Mouse (Mus musculus) myocyte (in vitro differentiated cells): Measurements from ENCODE around the gene Cdc25b.

ENCODE experiments used
- CEBPB ChIP-seq: IDR thresholded peaks from 2 replicates; pipeline ENCODE4 v1.6.1; 2011; ENCODE audit warnings: mild to moderate bottlenecking, moderate library complexity; ENCODE audit not compliant: poor library complexity, insufficient read depth, severe bottlenecking
- E2F4 ChIP-seq: IDR thresholded peaks from one replicate; pipeline ENCODE4 v1.6.1; 2011; ENCODE audit warnings: mild to moderate bottlenecking, control low read depth, moderate library complexity; ENCODE audit not compliant: insufficient read depth
- MAX ChIP-seq: IDR thresholded peaks from one replicate; pipeline ENCODE4 v1.6.1; 2011; ENCODE audit warnings: low read depth, mild to moderate bottlenecking, control low read depth
- MYOD1 ChIP-seq, 3 experiments: IDR thresholded peaks; one replicate each; pipeline ENCODE4 v1.6.1; 2011; ENCODE audit warnings: control low read depth in 2 of 3, low read depth in 2 of 3, mild to moderate bottlenecking in 2 of 3, moderate library complexity in 1 of 3; ENCODE audit not compliant: insufficient read length in 2 of 3, control insufficient read depth in 1 of 3
- MYOG ChIP-seq, 3 experiments: IDR thresholded peaks; one replicate each; pipeline ENCODE4 v1.6.1; 2011; ENCODE audit warnings: control low read depth in 2 of 3, low read depth in 2 of 3, mild to moderate bottlenecking in 2 of 3; ENCODE audit not compliant: insufficient read length in 2 of 3, control insufficient read depth in 1 of 3, insufficient read depth in 1 of 3
- POLR2A ChIP-seq: IDR thresholded peaks from one replicate; pipeline ENCODE4 v1.6.1; 2011; ENCODE audit warnings: low read depth, mild to moderate bottlenecking, control low read depth, moderate library complexity; ENCODE audit not compliant: insufficient read length
- POLR2AphosphoS2 ChIP-seq: IDR thresholded peaks from one replicate; pipeline ENCODE4 v1.6.1; 2011; ENCODE audit warnings: low read depth, control low read depth; ENCODE audit not compliant: insufficient read length
- REST ChIP-seq: IDR thresholded peaks from one replicate; pipeline ENCODE4 v1.6.1; 2011; ENCODE audit warnings: mild to moderate bottlenecking, control low read depth, moderate library complexity; ENCODE audit not compliant: insufficient read depth, insufficient read length
- TCF12 ChIP-seq: IDR thresholded peaks from one replicate; pipeline ENCODE4 v1.6.1; 2011; ENCODE audit warnings: mild to moderate bottlenecking, control low read depth; ENCODE audit not compliant: poor library complexity, insufficient read depth, severe bottlenecking
- USF1 ChIP-seq: IDR thresholded peaks from one replicate; pipeline ENCODE4 v1.6.1; 2011; ENCODE audit warnings: low read depth, mild to moderate bottlenecking, control low read depth, moderate library complexity

DNA sequence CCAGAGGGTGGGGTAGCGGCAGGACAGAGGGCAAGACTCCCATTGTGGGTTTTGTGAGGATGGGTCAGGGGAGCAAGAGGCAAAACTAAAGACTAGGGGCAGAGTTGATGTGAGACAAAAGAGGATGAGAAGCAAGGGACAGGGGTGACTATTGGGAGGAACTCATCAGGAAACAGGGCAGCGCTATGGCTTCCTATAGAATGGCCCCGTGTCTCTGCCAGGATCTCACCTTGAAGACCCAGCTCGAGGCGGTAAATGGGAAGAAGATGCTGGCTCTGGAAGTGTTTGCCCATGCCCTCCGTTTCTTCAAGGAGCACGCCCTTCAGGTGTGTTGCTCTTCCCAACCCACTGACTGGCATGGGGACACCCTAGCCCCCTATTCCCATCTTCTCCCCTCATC, 48.0 kb upstream of the Cdc25b start:
- TF ChIP-seq USF1 (no peak), MAX (no peak), MYOD1 (IDR thresholded peaks at IDR 0.05; ENCODE audit: control insufficient read depth in 1 of 3, insufficient read length in 2 of 3, low read depth in 2 of 3) (no peak), POLR2A (no peak), TCF12 (no peak), MYOG (IDR thresholded peaks at IDR 0.05; ENCODE audit: control insufficient read depth in 1 of 3, insufficient read depth in 1 of 3, insufficient read length in 2 of 3, low read depth in 2 of 3) (no peak), CEBPB (no peak), POLR2AphosphoS2 (no peak), E2F4 (no peak), REST (no peak)
